Mouse (Mus musculus): ENCODE data around the gene Creb3l4. TPM values are rescaled to one million over a fixed set of nuclear protein-coding genes. Genes with fewer than 3 reads are reported as not detected.
A peak's percentile ranks its signal among the peaks of the same experiment; 100 is the strongest.

The Creb3l4 gene
- polyA plus RNA-seq, 1 experiment from 2014 or later = 3.2 TPM

DNA sequence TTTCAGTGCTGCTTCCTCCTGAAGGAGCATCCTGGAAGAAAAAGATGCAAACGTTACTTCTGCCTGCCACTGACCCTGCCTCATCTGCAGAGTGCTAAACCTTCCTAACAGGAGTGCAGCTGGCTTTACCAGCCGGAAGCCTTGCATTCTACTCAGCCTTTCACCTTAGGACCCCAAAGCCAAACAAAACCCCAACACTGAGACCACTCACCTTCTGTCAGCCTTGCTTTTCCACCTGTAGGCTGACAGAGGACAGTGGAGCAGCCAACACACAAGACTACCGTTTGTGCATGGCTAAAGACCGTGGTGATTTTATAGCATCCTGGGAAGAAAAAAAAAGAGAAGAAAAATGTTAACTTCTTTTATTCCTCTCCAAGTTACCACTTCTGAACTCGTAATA, 30.6 kb downstream of the Creb3l4 start:
- DNase-seq (ENCODE audit: low spot score, missing footprints) (no peak), ATAC-seq (ENCODE audit: low FRiP score) (no peak)
- Histone ChIP-seq H3K27me3 (ENCODE audit: control insufficient read depth, insufficient read depth, low read length) (no peaks in the 10 kb centered on the region), H3K27ac (ENCODE audit: low read depth, low read length) (no peak overlapping the region), H3K36me3 (ENCODE audit: control insufficient read depth, insufficient read depth, low read length) (peaks cover 12% of the 10 kb centered on the region), H3K4me2 (peak overlapping the region; percentile 88), H3K4me3 (ENCODE audit: low read depth, low read length) (peak overlapping the region; percentile 75), H3K9me3 (ENCODE audit: control insufficient read depth, low read length) (no peaks in the 10 kb centered on the region), H3K4me1 (ENCODE audit: control insufficient read depth, insufficient read depth, low read length) (peaks cover 14% of the 10 kb centered on the region), H3K9ac (ENCODE audit: low read length) (peak overlapping the region; percentile 83)
- 12% methylated on average over 5 of the region's 5 CpGs for WGBS

- WGBS = 85% methylated on average over 13 of the region's 13 CpGs
- Histone ChIP-seq H3K27ac (ENCODE audit: low read depth, low read length) (no peak overlapping the region), H3K4me1 (ENCODE audit: control insufficient read depth, insufficient read depth, low read length) (peaks cover 14% of the 10 kb centered on the region), H3K36me3 (ENCODE audit: control insufficient read depth, insufficient read depth, low read length) (peaks cover 12% of the 10 kb centered on the region), H3K9me3 (ENCODE audit: control insufficient read depth, low read length) (no peaks in the 10 kb centered on the region), H3K4me2 (peak overlapping the region; percentile 88), H3K4me3 (ENCODE audit: low read depth, low read length) (peak overlapping the region; percentile 75; the same call in 1 of the 2 replicates), H3K27me3 (ENCODE audit: control insufficient read depth, insufficient read depth, low read length) (no peaks in the 10 kb centered on the region), H3K9ac (ENCODE audit: low read length) (no peak overlapping the region)
- DNase-seq (ENCODE audit: low spot score, missing footprints) = peak; percentile 87
- no peak for ATAC-seq (ENCODE audit: low FRiP score)
Observed at GRCm38 (mm10) chr3:90211475-90212398, 31.6 kb downstream of the Creb3l4 start.

DNA sequence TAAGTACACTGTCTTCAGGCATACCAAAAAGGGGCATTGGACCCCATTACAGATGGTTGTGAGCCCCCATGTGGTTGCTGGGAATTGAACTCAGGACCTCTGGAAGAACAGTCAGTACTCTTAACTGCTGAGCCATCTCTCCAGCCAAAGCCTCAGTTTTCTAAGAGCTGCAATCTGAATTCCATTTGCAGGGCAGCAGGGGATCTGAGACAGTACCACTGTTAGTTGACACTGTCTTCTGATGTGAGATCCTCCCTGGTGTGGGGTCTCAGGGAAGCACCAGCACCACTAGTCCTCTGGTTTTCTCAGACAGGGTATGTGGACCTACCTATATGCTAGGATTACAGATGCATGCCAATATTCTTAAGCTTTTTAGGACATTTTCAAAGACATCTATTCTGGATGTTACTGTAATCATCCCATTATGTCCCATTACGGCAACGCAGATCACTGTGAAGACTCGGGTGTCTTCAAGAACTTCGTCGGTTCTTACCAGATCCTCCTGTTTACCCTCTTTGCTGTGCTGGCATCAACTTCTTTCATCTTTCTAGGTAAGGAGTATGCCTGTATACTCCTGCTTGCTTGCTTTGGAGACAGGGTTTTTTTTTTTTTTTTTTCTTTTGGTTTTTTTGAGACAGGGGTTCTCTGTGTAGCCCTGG, 33.3 kb downstream of the Creb3l4 start:
- H3K9ac ChIP-seq (ENCODE audit: low read length) = no peak overlapping the region
- peaks cover 12% of the 10 kb centered on the region for H3K36me3 ChIP-seq (ENCODE audit: control insufficient read depth, insufficient read depth, low read length)
- no peaks in the 10 kb centered on the region for H3K27me3 ChIP-seq (ENCODE audit: control insufficient read depth, insufficient read depth, low read length)
- H3K4me1 ChIP-seq (ENCODE audit: control insufficient read depth, insufficient read depth, low read length) = peaks cover 14% of the 10 kb centered on the region
- 86% methylated on average over 5 of the region's 5 CpGs for WGBS
- no peak overlapping the region for H3K4me2 ChIP-seq
- H3K9me3 ChIP-seq (ENCODE audit: control insufficient read depth, low read length) = no peaks in the 10 kb centered on the region
- H3K27ac ChIP-seq (ENCODE audit: low read depth, low read length) = no peak overlapping the region
- no peak overlapping the region for H3K4me3 ChIP-seq (ENCODE audit: low read depth, low read length)
- ATAC-seq (ENCODE audit: low FRiP score) (no peak), DNase-seq (ENCODE audit: low spot score, missing footprints) (peak; percentile 75)

GRCm38 (mm10) chr3:90208662-90209061, 34.6 kb downstream of the Creb3l4 start:
- H3K27me3 ChIP-seq (ENCODE audit: control insufficient read depth, insufficient read depth, low read length) = no peaks in the 10 kb centered on the region
- no peak overlapping the region for H3K4me3 ChIP-seq (ENCODE audit: low read depth, low read length)
- H3K4me2 ChIP-seq = no peak overlapping the region
- H3K27ac ChIP-seq (ENCODE audit: low read depth, low read length) = no peak overlapping the region
- H3K4me1 ChIP-seq (ENCODE audit: control insufficient read depth, insufficient read depth, low read length) = peaks cover 10% of the 10 kb centered on the region
- 90% methylated on average over 2 of the region's 2 CpGs for WGBS
- DNase-seq (ENCODE audit: low spot score, missing footprints) = peak; percentile 60
- no peaks in the 10 kb centered on the region for H3K9me3 ChIP-seq (ENCODE audit: control insufficient read depth, low read length)
- H3K9ac ChIP-seq (ENCODE audit: low read length) = no peak overlapping the region
- peaks cover 12% of the 10 kb centered on the region for H3K36me3 ChIP-seq (ENCODE audit: control insufficient read depth, insufficient read depth, low read length)
- ATAC-seq (ENCODE audit: low FRiP score) = no peak

DNA sequence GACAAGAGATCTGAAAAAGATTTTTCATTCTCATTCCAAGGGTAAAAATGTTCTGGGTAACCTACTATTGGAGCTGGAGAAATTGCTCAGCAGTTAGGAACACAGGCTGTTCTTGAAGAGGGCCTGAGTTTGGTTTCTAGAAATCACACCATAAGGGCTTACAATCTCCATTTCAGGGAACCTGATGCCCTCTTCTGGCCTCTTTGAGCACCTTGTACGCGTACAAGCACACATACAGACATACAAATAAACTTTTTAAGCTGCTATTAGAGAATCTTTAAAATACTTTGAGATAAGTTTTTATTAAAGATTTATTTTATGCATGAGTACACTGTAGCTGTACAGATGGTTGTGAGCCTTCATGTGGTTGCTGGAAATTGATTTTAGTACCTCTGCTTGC, 38.7 kb downstream of the Creb3l4 start:
- 86% methylated on average over 2 of the region's 2 CpGs for WGBS
- ATAC-seq (ENCODE audit: low FRiP score) = no peak

DNA sequence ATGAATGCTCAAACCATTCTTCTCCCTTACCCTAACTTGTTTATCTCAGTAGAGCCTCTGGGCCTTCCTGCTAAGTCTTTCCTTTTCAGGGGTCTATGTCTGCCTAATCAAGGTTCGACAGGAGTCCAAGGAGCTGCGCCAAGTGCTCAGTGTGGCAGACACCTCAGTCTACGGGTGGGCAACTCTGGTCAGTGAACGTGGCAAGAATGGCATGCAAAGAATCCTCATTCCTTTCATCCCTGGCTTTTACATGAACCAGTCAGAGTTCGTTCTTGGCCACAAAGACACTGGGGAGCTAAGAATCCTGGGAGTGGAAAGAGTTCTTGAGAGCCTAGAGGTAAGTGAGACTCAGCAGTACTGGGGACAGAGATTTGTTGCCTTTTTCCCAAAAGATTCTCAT, 39.7 kb downstream of the Creb3l4 start:
- Histone ChIP-seq H3K4me2 (no peak overlapping the region), H3K4me3 (ENCODE audit: low read depth, low read length) (no peak overlapping the region), H3K27ac (ENCODE audit: low read depth, low read length) (no peak overlapping the region), H3K4me1 (ENCODE audit: control insufficient read depth, insufficient read depth, low read length) (no peaks in the 10 kb centered on the region), H3K9me3 (ENCODE audit: control insufficient read depth, low read length) (no peaks in the 10 kb centered on the region), H3K36me3 (ENCODE audit: control insufficient read depth, insufficient read depth, low read length) (peaks cover 7% of the 10 kb centered on the region; the same call in 1 of the 2 replicates), H3K27me3 (ENCODE audit: control insufficient read depth, insufficient read depth, low read length) (no peaks in the 10 kb centered on the region), H3K9ac (ENCODE audit: low read length) (no peak overlapping the region)
- ATAC-seq (ENCODE audit: low FRiP score) = no peak
- WGBS = 81% methylated on average over 5 of the region's 5 CpGs
- peak; percentile 39 for DNase-seq (ENCODE audit: low spot score, missing footprints)

More for the DNA sequence above, 38.7 kb downstream of the Creb3l4 start:
- peak; percentile 23 for DNase-seq (ENCODE audit: low spot score, missing footprints)
- Histone ChIP-seq H3K4me2 (no peak overlapping the region), H3K9ac (ENCODE audit: low read length) (no peak overlapping the region), H3K4me1 (ENCODE audit: control insufficient read depth, insufficient read depth, low read length) (no peaks in the 10 kb centered on the region), H3K4me3 (ENCODE audit: low read depth, low read length) (no peak overlapping the region), H3K36me3 (ENCODE audit: control insufficient read depth, insufficient read depth, low read length) (peaks cover 9% of the 10 kb centered on the region; the same call in 1 of the 2 replicates), H3K9me3 (ENCODE audit: control insufficient read depth, low read length) (no peaks in the 10 kb centered on the region), H3K27ac (ENCODE audit: low read depth, low read length) (no peak overlapping the region), H3K27me3 (ENCODE audit: control insufficient read depth, insufficient read depth, low read length) (no peaks in the 10 kb centered on the region)

GRCm38 (mm10) chr3:90202884-90203283, 40.4 kb downstream of the Creb3l4 start:
- ATAC-seq (ENCODE audit: low FRiP score) = no peak
- H3K9ac ChIP-seq (ENCODE audit: low read length) = no peak overlapping the region

DNA sequence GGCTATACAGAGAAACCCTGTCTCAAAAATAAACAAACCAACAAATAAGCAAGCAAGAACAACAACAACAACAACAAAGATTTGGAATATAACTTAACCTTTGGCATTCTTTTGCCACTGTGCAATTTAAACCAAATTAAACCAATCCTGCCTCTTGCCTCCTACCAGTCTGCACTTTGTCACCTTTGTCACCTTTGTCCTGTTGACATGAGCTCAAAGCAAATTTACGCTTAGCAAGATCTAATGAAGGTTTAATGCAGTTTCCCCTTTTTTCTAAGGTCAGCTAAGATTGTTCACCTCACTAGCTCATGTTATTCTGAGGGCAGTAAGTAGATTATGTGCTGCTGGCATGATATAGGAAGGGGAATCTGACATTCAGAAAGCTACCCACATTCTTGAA, 45.8 kb downstream of the Creb3l4 start:
- WGBS = 86% methylated on average over 1 of the region's 1 CpGs
- Histone ChIP-seq H3K4me2 (no peak overlapping the region), H3K36me3 (ENCODE audit: control insufficient read depth, insufficient read depth, low read length) (no peaks in the 10 kb centered on the region), H3K9me3 (ENCODE audit: control insufficient read depth, low read length) (no peaks in the 10 kb centered on the region), H3K4me1 (ENCODE audit: control insufficient read depth, insufficient read depth, low read length) (no peaks in the 10 kb centered on the region), H3K9ac (ENCODE audit: low read length) (no peak overlapping the region), H3K27ac (ENCODE audit: low read depth, low read length) (no peak overlapping the region), H3K27me3 (ENCODE audit: control insufficient read depth, insufficient read depth, low read length) (no peaks in the 10 kb centered on the region), H3K4me3 (ENCODE audit: low read depth, low read length) (no peak overlapping the region)
- DNase-seq (ENCODE audit: low spot score, missing footprints) = no peak
- ATAC-seq (ENCODE audit: low FRiP score) = no peak

More at GRCm38 (mm10) chr3:90202884-90203283, 40.4 kb downstream of the Creb3l4 start:
- 45% methylated on average over 1 of the region's 1 CpGs for WGBS
- no peak overlapping the region for H3K4me2 ChIP-seq
- no peak for DNase-seq (ENCODE audit: low spot score, missing footprints)
- no peaks in the 10 kb centered on the region for H3K4me1 ChIP-seq (ENCODE audit: control insufficient read depth, insufficient read depth, low read length)
- peaks cover under 1% of the 10 kb centered on the region; the same call in 1 of the 2 replicates for H3K36me3 ChIP-seq (ENCODE audit: control insufficient read depth, insufficient read depth, low read length)
- no peaks in the 10 kb centered on the region for H3K27me3 ChIP-seq (ENCODE audit: control insufficient read depth, insufficient read depth, low read length)
- no peak overlapping the region for H3K27ac ChIP-seq (ENCODE audit: low read depth, low read length)
- no peak overlapping the region for H3K4me3 ChIP-seq (ENCODE audit: low read depth, low read length)
- H3K9me3 ChIP-seq (ENCODE audit: control insufficient read depth, low read length) = no peaks in the 10 kb centered on the region

DNA sequence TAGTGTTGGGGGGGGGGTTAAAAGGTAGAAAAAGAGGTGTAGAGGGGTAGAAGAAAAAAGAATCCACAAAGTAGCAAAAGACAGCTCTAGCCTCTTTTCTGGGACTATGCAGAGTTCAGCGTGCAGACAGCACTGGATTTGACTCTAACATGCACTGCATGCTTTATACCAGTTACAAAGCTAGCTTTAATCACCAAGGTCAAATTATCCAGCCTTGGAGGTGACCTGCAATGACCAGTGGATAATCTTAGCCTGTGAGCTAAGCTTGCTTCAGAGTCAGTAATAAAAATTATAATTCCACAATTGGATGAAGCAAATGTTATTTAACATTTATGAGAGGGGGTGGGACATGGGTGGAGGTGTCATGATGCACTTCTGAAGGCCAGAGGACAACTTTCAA, 47.7 kb downstream of the Creb3l4 start:
- no peaks in the 10 kb centered on the region for H3K4me1 ChIP-seq (ENCODE audit: control insufficient read depth, insufficient read depth, low read length)
- no peak overlapping the region for H3K9ac ChIP-seq (ENCODE audit: low read length)
- H3K27ac ChIP-seq (ENCODE audit: low read depth, low read length) = no peak overlapping the region
- no peak overlapping the region for H3K4me3 ChIP-seq (ENCODE audit: low read depth, low read length)
- H3K27me3 ChIP-seq (ENCODE audit: control insufficient read depth, insufficient read depth, low read length) = no peaks in the 10 kb centered on the region
- H3K4me2 ChIP-seq = no peak overlapping the region
- ATAC-seq (ENCODE audit: low FRiP score) (no peak), DNase-seq (ENCODE audit: low spot score, missing footprints) (no peak)
- no peaks in the 10 kb centered on the region for H3K36me3 ChIP-seq (ENCODE audit: control insufficient read depth, insufficient read depth, low read length)
- H3K9me3 ChIP-seq (ENCODE audit: control insufficient read depth, low read length) = no peaks in the 10 kb centered on the region
- whole genome bisulfite sequencing = 87% methylated on average over 1 of the region's 1 CpGs
